Mouse (Mus musculus): ENCODE data around the gene Gm20854. TPM values are rescaled to one million over a fixed set of nuclear protein-coding genes. Genes with fewer than 3 reads are reported as not detected.
"Not testable (repeated sequence)": the region's sequence is repeated elsewhere in the genome, so short reads cannot be mapped to it uniquely, and the experiment has no call there.

Gene Gm20854
- not detected in 2 replicates for polyA plus RNA-seq (2015; fragmentation: Nextera tagmentation; extraction: Ambion mirVana)

DNA sequence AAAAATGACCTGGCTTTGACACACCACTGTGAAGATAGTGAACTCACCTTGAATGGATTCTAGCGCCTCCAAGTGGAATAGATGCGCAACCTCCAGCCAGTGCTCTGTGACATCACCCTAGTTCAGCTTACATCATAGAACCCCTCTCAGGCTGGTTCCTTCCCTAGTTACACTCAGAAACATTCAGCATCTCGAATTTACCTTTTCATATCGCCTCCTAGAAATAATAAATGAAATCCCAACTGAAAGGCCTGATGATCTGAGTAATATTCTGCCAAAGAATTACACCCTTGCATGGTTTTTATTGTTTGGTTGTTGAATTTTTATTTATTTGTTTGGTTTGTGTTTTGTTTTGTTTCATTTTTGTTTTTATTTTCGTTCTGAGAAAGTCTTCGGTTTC, at the start of gene Gm20854:
Gene Gm20854, minus strand, starts transcription at position 101 of the 400 bp plus-strand sequence.
- WGBS = no CpG with 5 or more reads among the region's 6 CpGs
- not testable (repeated sequence) for H3K4me2 ChIP-seq; H3K9me3 ChIP-seq (replicated peaks); H3K4me1 ChIP-seq (replicated peaks); H3K27ac ChIP-seq; ATAC-seq (replicated peaks; ENCODE audit: insufficient number of reproducible peaks, insufficient read depth, low FRiP score, low read depth); H3K27me3 ChIP-seq; H3K9ac ChIP-seq; H3K4me3 ChIP-seq; H3K36me3 ChIP-seq

Data from heart, embryonic 15.5 days (tissue).